Mouse (Mus musculus): ENCODE results near the gene Bhlhb9. TPM values are rescaled to one million over a fixed set of nuclear protein-coding genes. Genes with fewer than 3 reads are reported as not detected.

Gene Bhlhb9
- polyA plus RNA-seq, 1 experiment from 2014 or later, result 9.9 TPM

DNA sequence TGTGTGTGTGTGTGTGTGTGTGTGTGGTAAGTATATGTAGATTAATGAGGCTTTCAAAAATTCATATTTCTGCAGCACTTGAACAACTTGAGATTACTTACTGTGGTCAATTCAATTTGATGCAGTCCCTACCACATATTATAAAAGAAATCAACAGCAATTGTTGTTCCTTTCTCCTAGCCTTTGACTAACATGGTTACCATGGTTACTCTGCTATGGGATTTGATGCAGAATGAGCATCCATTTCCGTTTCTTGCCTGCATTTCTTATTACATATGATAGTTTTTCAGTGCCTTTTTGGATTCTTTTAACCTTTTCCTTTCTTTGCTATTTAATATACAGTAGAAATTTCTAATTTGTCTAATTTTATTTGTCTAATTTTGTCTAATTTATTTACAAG is 119.7 kb downstream of the Bhlhb9 start:
- H3K4me1 ChIP-seq (replicated peaks), result no peaks in the 10 kb centered on the region
- H3K27ac ChIP-seq (replicated peaks), result no peak overlapping the region
- H3K4me2 ChIP-seq, result no peak overlapping the region
- 60% methylated on average over 1 of the region's 1 CpGs for WGBS (ENCODE audit: insufficient replicate concordance)
- no peak overlapping the region for H3K9ac ChIP-seq
- no peaks in the 10 kb centered on the region for H3K36me3 ChIP-seq (replicated peaks)
- H3K4me3 ChIP-seq (replicated peaks), result no peak overlapping the region
- no peaks in the 10 kb centered on the region for H3K9me3 ChIP-seq (replicated peaks)
- ATAC-seq (ENCODE audit: insufficient read depth), result no peak
- H3K27me3 ChIP-seq, result no peaks in the 10 kb centered on the region

DNA sequence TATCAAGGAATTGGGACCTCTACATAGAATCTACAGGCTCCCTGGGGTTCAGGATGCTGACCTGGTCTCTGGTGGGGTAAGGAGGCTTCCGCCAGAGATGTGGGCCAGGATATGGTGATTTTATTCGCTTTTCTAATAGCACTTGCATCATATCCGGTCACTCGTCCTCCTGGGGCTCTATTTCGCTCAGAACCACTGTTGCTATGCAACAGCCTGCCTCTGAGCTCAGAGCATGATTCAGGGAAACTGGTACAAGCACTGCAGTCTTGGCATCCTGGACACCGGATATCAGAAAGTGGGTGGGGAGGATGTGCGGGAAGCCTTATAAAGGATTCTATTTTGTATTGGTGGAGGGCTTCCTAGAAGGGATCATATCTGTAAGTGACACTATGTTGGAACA is 124.8 kb downstream of the Bhlhb9 start:
- ATAC-seq (ENCODE audit: insufficient read depth), result no peak
- Histone ChIP-seq H3K9me3 (replicated peaks) (no peaks in the 10 kb centered on the region), H3K4me1 (replicated peaks) (no peaks in the 10 kb centered on the region), H3K27ac (replicated peaks) (no peak overlapping the region), H3K27me3 (no peaks in the 10 kb centered on the region), H3K4me2 (no peak overlapping the region), H3K4me3 (replicated peaks) (no peak overlapping the region), H3K36me3 (replicated peaks) (no peaks in the 10 kb centered on the region), H3K9ac (no peak overlapping the region)
- 66% methylated on average over 7 of the region's 7 CpGs for WGBS (ENCODE audit: insufficient replicate concordance)

DNA sequence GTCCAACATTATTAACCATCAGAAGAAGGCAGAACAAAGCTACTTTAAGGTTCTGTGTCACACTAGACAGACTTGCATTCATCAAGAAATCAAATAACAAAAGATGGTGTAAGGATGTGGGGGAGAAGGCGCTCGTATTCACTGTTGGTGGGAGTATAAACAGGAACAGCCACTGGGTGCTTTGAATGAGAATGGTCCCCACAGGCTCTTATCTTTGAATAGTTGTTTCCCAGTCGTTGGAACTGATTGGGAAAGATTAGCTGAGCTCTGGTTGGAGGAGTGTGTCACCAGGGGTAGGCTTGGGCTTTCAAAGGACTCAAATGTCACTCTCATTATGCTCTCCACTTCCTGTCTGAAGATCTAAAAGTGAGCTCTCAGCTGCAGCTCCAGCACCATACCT is 128.5 kb downstream of the Bhlhb9 start:
- 25% methylated on average over 3 of the region's 3 CpGs for WGBS (ENCODE audit: insufficient replicate concordance)

DNA sequence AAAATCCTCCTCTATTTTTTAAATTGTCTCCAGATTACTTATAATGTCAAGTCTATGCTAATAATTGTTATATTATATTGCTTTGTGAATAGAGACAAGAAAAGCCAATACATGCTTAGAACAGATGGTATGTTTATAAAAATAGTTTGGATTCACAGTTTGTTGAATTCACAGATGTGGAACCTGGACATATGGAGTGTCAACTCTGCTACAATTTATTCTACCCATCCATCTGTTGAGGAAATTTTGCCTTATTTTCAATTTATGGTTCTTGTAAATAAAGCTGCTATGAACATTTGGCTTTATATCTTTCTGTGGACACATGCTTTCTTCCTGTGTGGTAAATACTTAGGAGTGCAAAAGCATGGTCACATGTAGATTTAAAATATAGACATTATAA is 131.2 kb downstream of the Bhlhb9 start:
- H3K9ac ChIP-seq, result no peak overlapping the region
- ATAC-seq (ENCODE audit: insufficient read depth), result no peak
- H3K27me3 ChIP-seq, result no peaks in the 10 kb centered on the region
- no peaks in the 10 kb centered on the region for H3K4me1 ChIP-seq (replicated peaks)
- no peak overlapping the region for H3K4me2 ChIP-seq
- H3K9me3 ChIP-seq (replicated peaks), result no peaks in the 10 kb centered on the region
- H3K4me3 ChIP-seq (replicated peaks), result no peak overlapping the region
- no peak overlapping the region for H3K27ac ChIP-seq (replicated peaks)
- no peaks in the 10 kb centered on the region for H3K36me3 ChIP-seq (replicated peaks)

More for the DNA sequence above, 128.5 kb downstream of the Bhlhb9 start:
- no peaks in the 10 kb centered on the region for H3K4me1 ChIP-seq (replicated peaks)
- no peak overlapping the region for H3K4me3 ChIP-seq (replicated peaks)
- H3K27ac ChIP-seq (replicated peaks), result no peak overlapping the region
- H3K4me2 ChIP-seq, result no peak overlapping the region
- no peaks in the 10 kb centered on the region for H3K36me3 ChIP-seq (replicated peaks)
- ATAC-seq (ENCODE audit: insufficient read depth), result no peak
- no peaks in the 10 kb centered on the region for H3K9me3 ChIP-seq (replicated peaks)
- no peak overlapping the region for H3K9ac ChIP-seq
- H3K27me3 ChIP-seq, result no peaks in the 10 kb centered on the region

DNA sequence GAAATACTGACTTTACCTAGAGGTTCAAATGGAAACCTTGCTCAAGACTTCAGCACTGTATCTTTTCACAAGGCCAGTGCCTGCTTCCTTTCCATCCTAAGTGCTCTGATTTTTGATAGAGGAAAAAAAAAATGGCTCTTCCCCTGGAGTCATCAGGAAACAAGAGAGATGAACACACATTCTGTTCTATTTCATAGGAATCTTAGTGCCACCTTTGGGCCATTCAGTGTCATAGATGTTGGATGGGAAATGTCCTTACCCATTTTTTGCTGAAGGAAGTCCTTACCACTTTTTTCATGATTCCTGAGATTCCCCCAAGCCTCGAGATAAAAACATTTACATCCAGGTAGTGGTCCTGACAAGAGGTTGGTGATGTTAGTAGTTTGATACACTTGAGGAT is 139.1 kb downstream of the Bhlhb9 start:
- no peaks in the 10 kb centered on the region for H3K27me3 ChIP-seq
- H3K4me2 ChIP-seq, result no peak overlapping the region
- no peak for ATAC-seq (ENCODE audit: insufficient read depth)
- H3K9me3 ChIP-seq (replicated peaks), result no peaks in the 10 kb centered on the region
- H3K36me3 ChIP-seq (replicated peaks), result no peaks in the 10 kb centered on the region
- no peak overlapping the region for H3K27ac ChIP-seq (replicated peaks)
- no peak overlapping the region for H3K4me3 ChIP-seq (replicated peaks)
- 40% methylated on average over 1 of the region's 1 CpGs for WGBS (ENCODE audit: insufficient replicate concordance)
- no peaks in the 10 kb centered on the region for H3K4me1 ChIP-seq (replicated peaks)
- H3K9ac ChIP-seq, result no peak overlapping the region

MicroRNAs within 50 kb of the gene (microRNA counts, 519-probe panel; counts per million panel counts)
- microRNA mmu-miR-1970, result not detected

Small RNA genes within 50 kb of the gene (microRNA-seq; reads per million reads assigned to microRNA genes)
- not detected for gene Mir1970

Other genes starting within 250 kb of the Bhlhb9 start
- 0.09 TPM in 1 of 2 replicates, not detected in the other for gene Nxf7, start 198.8 kb upstream of the Bhlhb9 start, polyA plus RNA-seq (2015; fragmentation: Nextera tagmentation; extraction: Ambion mirVana)
- not detected in 2 replicates for gene Prame, start 169.9 kb upstream of the Bhlhb9 start, polyA plus RNA-seq (2015; fragmentation: Nextera tagmentation; extraction: Ambion mirVana)
- gene Tcp11x2, start 103.8 kb upstream of the Bhlhb9 start, polyA plus RNA-seq (2015; fragmentation: Nextera tagmentation; extraction: Ambion mirVana), result not detected in 2 replicates
- not detected in 2 replicates for gene Tmsb15a, start 72.3 kb upstream of the Bhlhb9 start, polyA plus RNA-seq (2015; fragmentation: Nextera tagmentation; extraction: Ambion mirVana)
- 2.5 and 2.6 TPM in 2 replicates for gene Armcx5, start 54.9 kb upstream of the Bhlhb9 start, polyA plus RNA-seq (2015; fragmentation: Nextera tagmentation; extraction: Ambion mirVana)
- 6.2 and 6.7 TPM in 2 replicates for gene Gprasp1, start 54.9 kb upstream of the Bhlhb9 start, polyA plus RNA-seq (2015; fragmentation: Nextera tagmentation; extraction: Ambion mirVana)
- 0.74 and 1.2 TPM in 2 replicates for gene Gprasp2, start 41.4 kb downstream of the Bhlhb9 start, polyA plus RNA-seq (2015; fragmentation: Nextera tagmentation; extraction: Ambion mirVana)
- gene Arxes2, start 196.2 kb downstream of the Bhlhb9 start, polyA plus RNA-seq (2015; fragmentation: Nextera tagmentation; extraction: Ambion mirVana), result 14.4 and 18.1 TPM in 2 replicates
- 6.6 and 6.7 TPM in 2 replicates for gene Arxes1, start 235.8 kb downstream of the Bhlhb9 start, polyA plus RNA-seq (2015; fragmentation: Nextera tagmentation; extraction: Ambion mirVana)